Mouse (Mus musculus) lung, embryonic 15.5 days (tissue): ENCODE data around the gene Gramd1c. TPM values are rescaled to one million over a fixed set of nuclear protein-coding genes. Genes with fewer than 3 reads are reported as not detected.

Source experiments
- ATAC-seq: fragments of 200-750 bp; cut with Nextera tagmentation; 2 replicates; pipeline ENCODE4 v1.8.0; 2017; ENCODE audit warnings: moderate number of reproducible peaks, borderline replicate concordance; ENCODE audit not compliant: low FRiP score, low TSS enrichment; ENCODE audit errors: extremely low read depth
- H3K27ac ChIP-seq: fragments of 300-500 bp; sonication (generic); 2 replicates; pipeline ENCODE4 v1.5.1; 2015; ENCODE audit warnings: moderate library complexity, mild to moderate bottlenecking, inconsistent platforms
- H3K27me3 ChIP-seq: fragments of 300-500 bp; sonication (generic); 2 replicates; pipeline ENCODE4 v1.6.1; 2015; ENCODE audit warnings: inconsistent platforms
- H3K36me3 ChIP-seq: fragments of 300-500 bp; sonication (generic); 2 replicates; pipeline ENCODE4 v1.6.1; 2015; ENCODE audit warnings: inconsistent platforms
- H3K4me1 ChIP-seq: fragments of 300-500 bp; sonication (generic); 2 replicates; pipeline ENCODE4 v1.6.1; 2015; ENCODE audit warnings: inconsistent platforms
- H3K4me2 ChIP-seq: fragments of 300-500 bp; sonication (generic); 2 replicates; pipeline ENCODE4 v1.6.1; 2015; ENCODE audit warnings: inconsistent platforms, mild to moderate bottlenecking, moderate library complexity
- H3K4me3 ChIP-seq: fragments of 300-500 bp; sonication (generic); 2 replicates; pipeline ENCODE4 v1.5.1; 2015; ENCODE audit warnings: mild to moderate bottlenecking, inconsistent platforms
- H3K9ac ChIP-seq: fragments of 300-500 bp; sonication (generic); 2 replicates; pipeline ENCODE4 v1.6.1; 2015; ENCODE audit warnings: inconsistent platforms
- H3K9me3 ChIP-seq: fragments of 300-500 bp; sonication (generic); 2 replicates; pipeline ENCODE4 v1.6.1; 2016; ENCODE audit warnings: inconsistent platforms
- WGBS: fragments of 180-500 bp; shearing (Covaris S2); methylation state at CpG from one replicate; pipeline ENCODE4 v1.1.7; 2015; 5-methylcytosine and 5-hydroxymethylcytosine counted together
- polyA plus RNA-seq: library from polyadenylated mRNA; unstranded; fragments of >200 nt; fragmentation: Nextera tagmentation; extraction: Ambion mirVana; gene quantifications from 2 replicates; pipeline ENCODE4 v1.2.1, GENCODE M21; 2015

The Gramd1c gene
- polyA plus RNA-seq, 1 experiment from 2014 or later: 7.0 TPM

GRCm38 (mm10) chr16:43973606-43974220, 89.4 kb downstream of the Gramd1c start:
- Histone ChIP-seq H3K9me3 (no peaks in the 10 kb centered on the region), H3K9ac (no peak overlapping the region), H3K4me2 (no peak overlapping the region), H3K4me1 (no peaks in the 10 kb centered on the region), H3K27ac (no peak overlapping the region), H3K36me3 (no peaks in the 10 kb centered on the region), H3K4me3 (no peak overlapping the region), H3K27me3 (peaks cover 9% of the 10 kb centered on the region)
- WGBS: 81% methylated on average over 22 of the region's 22 CpGs
- no peak for ATAC-seq

DNA sequence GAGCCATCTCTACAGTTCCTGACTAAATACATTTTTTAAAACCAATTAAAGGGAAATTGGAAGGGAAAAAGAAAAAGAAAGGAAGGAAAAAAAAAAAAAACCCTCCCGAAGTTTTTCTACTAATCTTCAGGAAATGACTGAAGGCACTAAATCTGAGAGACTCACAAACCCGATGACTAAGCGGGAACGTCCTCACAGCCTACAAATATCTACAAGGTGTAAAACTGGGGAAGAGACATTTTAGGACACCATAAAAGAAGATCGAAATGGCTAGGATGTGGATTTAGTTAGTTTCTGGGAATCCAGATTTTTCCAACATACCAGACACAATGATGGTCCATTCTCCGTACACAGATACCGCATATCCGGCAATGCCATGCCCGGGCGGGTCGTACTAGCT, 90.0 kb downstream of the Gramd1c start:
- no peak overlapping the region for H3K27ac ChIP-seq
- ATAC-seq: no peak
- no peaks in the 10 kb centered on the region for H3K4me1 ChIP-seq
- H3K27me3 ChIP-seq: peaks cover 5% of the 10 kb centered on the region; the same call in 1 of the 2 replicates
- H3K4me2 ChIP-seq: no peak overlapping the region
- H3K9me3 ChIP-seq: no peaks in the 10 kb centered on the region
- no peak overlapping the region for H3K4me3 ChIP-seq
- H3K36me3 ChIP-seq: no peaks in the 10 kb centered on the region
- no peak overlapping the region for H3K9ac ChIP-seq
- 94% methylated on average over 11 of the region's 11 CpGs for WGBS

DNA sequence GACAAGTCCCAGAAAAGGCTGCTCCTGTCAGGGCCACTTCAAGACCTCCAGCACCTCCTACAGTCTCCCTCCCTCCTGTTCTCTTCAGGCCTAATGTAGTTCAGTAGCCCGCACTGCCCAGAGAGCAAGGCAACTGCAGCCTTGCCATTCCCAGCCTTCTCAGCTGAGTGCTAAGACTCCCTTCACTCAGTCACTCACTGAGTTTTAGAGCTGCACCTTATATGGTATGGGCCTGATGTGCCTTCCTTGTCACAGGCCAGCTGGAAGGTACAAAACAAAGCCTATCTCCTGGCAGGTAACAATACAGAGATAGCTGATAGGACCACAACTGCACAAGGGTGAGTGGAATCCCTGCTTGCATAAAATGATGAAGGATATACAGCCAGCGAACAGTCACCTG, 90.8 kb downstream of the Gramd1c start:
- Histone ChIP-seq H3K27me3 (peaks cover 1% of the 10 kb centered on the region; the same call in 1 of the 2 replicates), H3K4me1 (no peaks in the 10 kb centered on the region), H3K4me3 (no peak overlapping the region), H3K27ac (no peak overlapping the region), H3K4me2 (no peak overlapping the region), H3K9ac (no peak overlapping the region), H3K36me3 (no peaks in the 10 kb centered on the region), H3K9me3 (no peaks in the 10 kb centered on the region)
- 90% methylated on average over 2 of the region's 2 CpGs for WGBS
- ATAC-seq: no peak

DNA sequence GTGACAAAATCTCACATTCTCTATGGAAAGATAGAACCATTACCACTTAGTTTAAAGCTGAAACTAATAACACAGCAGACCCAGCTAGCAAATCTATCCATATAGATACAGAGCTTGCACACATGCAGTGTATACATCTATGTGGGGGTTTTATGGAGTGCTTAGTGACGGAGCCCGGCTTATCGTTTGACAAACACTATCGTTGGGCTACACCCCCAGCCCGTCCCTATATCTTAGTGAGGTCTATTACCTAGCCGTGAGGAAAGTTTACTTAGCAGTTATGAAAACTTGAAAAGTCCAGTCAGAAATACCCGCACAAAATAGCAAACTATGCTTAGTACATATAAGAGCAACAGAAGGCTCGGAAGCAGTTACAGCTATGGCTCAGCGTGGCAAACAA, 91.4 kb downstream of the Gramd1c start:
- H3K9me3 ChIP-seq: no peaks in the 10 kb centered on the region
- H3K27me3 ChIP-seq: no peaks in the 10 kb centered on the region
- no peak overlapping the region for H3K27ac ChIP-seq
- H3K36me3 ChIP-seq: no peaks in the 10 kb centered on the region
- no peak overlapping the region for H3K9ac ChIP-seq
- no peak overlapping the region for H3K4me3 ChIP-seq
- H3K4me1 ChIP-seq: no peaks in the 10 kb centered on the region
- ATAC-seq: no peak
- no peak overlapping the region for H3K4me2 ChIP-seq
- 52% methylated on average over 9 of the region's 9 CpGs for WGBS

DNA sequence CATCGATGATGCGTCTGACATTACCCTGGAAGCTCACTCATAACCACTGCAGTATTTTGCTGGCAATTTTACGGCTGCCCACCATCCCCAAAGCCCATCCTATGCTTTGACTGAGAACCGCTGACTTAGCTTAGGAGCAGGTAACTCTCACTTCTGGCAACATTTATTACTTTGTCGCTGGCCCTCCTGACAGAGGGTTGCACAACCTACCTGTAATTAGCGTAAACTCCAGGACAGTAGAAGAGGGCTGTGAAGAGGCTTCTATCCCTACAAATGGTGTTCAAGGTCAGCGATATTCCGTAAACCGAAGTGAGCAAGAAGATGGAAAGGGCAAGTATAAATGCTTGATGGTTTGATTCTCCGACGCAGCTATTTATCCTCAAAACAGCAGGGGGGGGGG, 92.0 kb downstream of the Gramd1c start:
- Histone ChIP-seq H3K4me1 (no peaks in the 10 kb centered on the region), H3K4me2 (no peak overlapping the region), H3K9me3 (no peaks in the 10 kb centered on the region), H3K36me3 (no peaks in the 10 kb centered on the region), H3K9ac (no peak overlapping the region), H3K27ac (no peak overlapping the region), H3K4me3 (no peak overlapping the region), H3K27me3 (no peaks in the 10 kb centered on the region)
- 90% methylated on average over 11 of the region's 11 CpGs for WGBS
- no peak for ATAC-seq

DNA sequence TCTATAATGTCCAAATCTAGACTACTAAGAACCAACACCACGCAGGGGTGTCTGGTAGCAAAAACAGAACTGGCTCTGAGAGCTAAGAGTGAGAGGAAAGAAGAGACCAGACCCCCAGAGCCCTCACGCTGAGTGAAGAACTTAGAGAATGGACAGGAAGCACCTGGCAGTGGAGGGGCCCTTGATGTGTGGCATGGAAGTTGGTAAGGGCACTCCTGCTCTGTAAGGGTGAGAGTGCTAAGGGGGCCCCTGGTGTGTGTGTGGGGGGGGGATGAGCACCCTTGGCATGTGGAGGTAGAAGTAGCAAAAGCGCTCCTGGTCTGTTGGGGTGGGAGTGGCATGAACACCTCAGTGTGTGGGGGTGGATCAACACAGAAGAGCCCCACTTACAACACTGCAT, 92.7 kb downstream of the Gramd1c start:
- H3K4me3 ChIP-seq: no peak overlapping the region
- no peaks in the 10 kb centered on the region for H3K27me3 ChIP-seq
- no peak overlapping the region for H3K27ac ChIP-seq
- no peak overlapping the region for H3K9ac ChIP-seq
- no peaks in the 10 kb centered on the region for H3K4me1 ChIP-seq
- no peaks in the 10 kb centered on the region for H3K36me3 ChIP-seq
- H3K4me2 ChIP-seq: no peak overlapping the region
- no peaks in the 10 kb centered on the region for H3K9me3 ChIP-seq
- ATAC-seq: no peak
- WGBS: 80% methylated on average over 3 of the region's 3 CpGs

GRCm38 (mm10) chr16:43965781-43966389, 97.3 kb downstream of the Gramd1c start:
- Histone ChIP-seq H3K36me3 (no peaks in the 10 kb centered on the region), H3K4me2 (no peak overlapping the region), H3K9ac (no peak overlapping the region), H3K4me1 (no peaks in the 10 kb centered on the region), H3K27ac (no peak overlapping the region), H3K9me3 (no peaks in the 10 kb centered on the region), H3K4me3 (no peak overlapping the region), H3K27me3 (no peaks in the 10 kb centered on the region)
- 84% methylated on average over 13 of the region's 13 CpGs for WGBS
- no peak for ATAC-seq

GRCm38 (mm10) chr16:43963780-43964179, 99.4 kb downstream of the Gramd1c start:
- 79% methylated on average over 3 of the region's 3 CpGs for WGBS
- no peak overlapping the region for H3K4me2 ChIP-seq

DNA sequence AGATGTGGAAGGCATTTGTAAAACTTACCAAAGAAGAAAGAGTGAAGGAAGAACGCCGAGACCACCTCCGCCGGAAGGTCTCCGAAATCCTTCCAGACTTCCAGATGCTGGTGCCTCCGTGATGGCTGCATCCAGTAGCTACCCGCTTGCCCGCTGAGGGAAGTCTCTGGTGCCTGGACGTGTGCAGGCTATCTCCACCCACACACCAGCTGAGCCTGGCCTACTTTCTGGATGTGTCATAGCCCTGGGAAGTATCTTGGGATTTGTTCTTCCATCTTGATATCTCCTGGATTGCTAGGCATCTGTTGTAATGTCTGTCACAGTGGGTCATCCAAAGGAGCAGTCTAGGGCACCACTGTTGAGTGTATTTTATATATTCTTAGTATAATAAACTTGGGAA, 99.9 kb downstream of the Gramd1c start:
- Histone ChIP-seq H3K4me3 (no peak overlapping the region), H3K27ac (no peak overlapping the region), H3K27me3 (no peaks in the 10 kb centered on the region), H3K4me1 (no peaks in the 10 kb centered on the region), H3K9me3 (no peaks in the 10 kb centered on the region), H3K36me3 (no peaks in the 10 kb centered on the region), H3K9ac (no peak overlapping the region), H3K4me2 (no peak overlapping the region)
- no peak for ATAC-seq
- WGBS: 92% methylated on average over 9 of the region's 9 CpGs

More at GRCm38 (mm10) chr16:43963780-43964179, 99.4 kb downstream of the Gramd1c start:
- Histone ChIP-seq H3K27me3 (no peaks in the 10 kb centered on the region), H3K4me3 (no peak overlapping the region), H3K4me1 (no peaks in the 10 kb centered on the region), H3K9me3 (no peaks in the 10 kb centered on the region), H3K27ac (no peak overlapping the region), H3K36me3 (no peaks in the 10 kb centered on the region), H3K9ac (no peak overlapping the region)
- ATAC-seq: no peak

DNA sequence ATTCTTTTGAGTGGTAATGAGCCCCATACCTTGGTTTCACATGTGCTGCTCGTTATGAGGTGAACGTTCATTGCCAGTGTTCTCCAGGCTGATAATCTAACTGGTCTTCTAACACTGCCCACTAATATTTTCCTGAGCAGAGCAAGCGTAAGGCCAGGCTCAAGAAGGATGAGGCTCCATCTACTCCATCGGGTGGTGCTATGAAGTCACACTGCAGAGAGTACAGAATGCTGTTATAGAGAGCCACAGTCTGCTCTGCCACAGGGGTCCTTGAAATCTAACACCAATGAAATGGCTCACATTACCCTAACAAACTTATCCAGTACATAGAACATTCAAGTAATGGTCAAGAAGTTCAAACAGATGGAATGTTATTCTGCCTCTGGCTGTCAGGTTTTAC, 105.1 kb downstream of the Gramd1c start:
- Histone ChIP-seq H3K9ac (no peak overlapping the region), H3K4me2 (no peak overlapping the region), H3K4me3 (no peak overlapping the region), H3K9me3 (no peaks in the 10 kb centered on the region), H3K4me1 (no peaks in the 10 kb centered on the region), H3K27me3 (no peaks in the 10 kb centered on the region), H3K27ac (no peak overlapping the region), H3K36me3 (no peaks in the 10 kb centered on the region)
- ATAC-seq: no peak
- 82% methylated on average over 4 of the region's 4 CpGs for WGBS

DNA sequence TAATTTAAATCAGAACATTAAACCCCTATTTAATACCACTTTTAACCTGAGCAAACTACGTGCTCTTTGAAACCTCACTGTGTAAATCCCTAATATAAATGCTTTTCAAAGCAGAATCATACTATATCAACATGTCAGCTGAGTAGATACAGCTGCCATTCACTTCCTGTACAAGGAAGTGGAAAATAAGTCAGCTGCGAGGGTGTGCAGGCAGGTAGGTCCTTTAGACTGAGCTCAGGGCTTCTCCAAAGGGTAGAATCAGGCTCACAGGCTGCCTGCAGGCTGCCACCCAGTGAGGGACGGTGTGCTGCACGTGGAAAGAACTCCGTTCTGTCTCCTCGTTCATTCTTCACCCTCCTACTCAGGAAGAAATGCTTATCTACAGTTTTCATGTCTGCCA, 108.2 kb downstream of the Gramd1c start:
- no peak overlapping the region for H3K27ac ChIP-seq
- H3K4me2 ChIP-seq: no peak overlapping the region
- H3K4me3 ChIP-seq: no peak overlapping the region
- no peaks in the 10 kb centered on the region for H3K27me3 ChIP-seq
- WGBS: 41% methylated on average over 6 of the region's 6 CpGs
- no peaks in the 10 kb centered on the region for H3K36me3 ChIP-seq
- no peaks in the 10 kb centered on the region for H3K9me3 ChIP-seq
- H3K4me1 ChIP-seq: no peaks in the 10 kb centered on the region
- no peak for ATAC-seq
- no peak overlapping the region for H3K9ac ChIP-seq

GRCm38 (mm10) chr16:43951591-43951990, 111.6 kb downstream of the Gramd1c start:
- Histone ChIP-seq H3K9ac (no peak overlapping the region), H3K4me1 (no peaks in the 10 kb centered on the region), H3K36me3 (no peaks in the 10 kb centered on the region), H3K9me3 (no peaks in the 10 kb centered on the region), H3K4me2 (no peak overlapping the region), H3K4me3 (no peak overlapping the region), H3K27me3 (no peaks in the 10 kb centered on the region), H3K27ac (no peak overlapping the region)
- WGBS: 67% methylated on average over 4 of the region's 4 CpGs
- ATAC-seq: no peak
